Mouse (Mus musculus) 416B (cell line): ENCODE data around the gene Pcmt1.
A peak's percentile ranks its signal among the peaks of the same experiment; 100 is the strongest.

Experiments
- DNase-seq: peaks from one replicate; pipeline ENCODE4 v3.0.0; 2011; ENCODE audit warnings: low read depth

Gene Pcmt1

GRCm38 (mm10) chr10:7589592-7590233, 91.2 kb downstream of the Pcmt1 start, which contains the start of gene Lrp11:
TSS of gene Lrp11 (plus strand) at chr10:7589800.
- DNase-seq = peak; percentile 74

GRCm38 (mm10) chr10:7586771-7587170, 94.2 kb downstream of the Pcmt1 start:
- no peak for DNase-seq

- no peak for DNase-seq
Observed at GRCm38 (mm10) chr10:7582891-7583557, 97.9 kb downstream of the Pcmt1 start.

GRCm38 (mm10) chr10:7582157-7582890, 98.6 kb downstream of the Pcmt1 start:
- DNase-seq = no peak

- DNase-seq = no peak
Observed at GRCm38 (mm10) chr10:7581401-7581800, 99.5 kb downstream of the Pcmt1 start.
